Mouse (Mus musculus) mesoderm, embryonic 11.5 days (tissue): ENCODE measurements around the gene Kcnip1.

ENCODE experiments used
- DNase-seq: peaks from one replicate; pipeline ENCODE4 v3.0.0-alpha.2; 2012; ENCODE audit warnings: low read depth, low spot score

Gene Kcnip1

DNA sequence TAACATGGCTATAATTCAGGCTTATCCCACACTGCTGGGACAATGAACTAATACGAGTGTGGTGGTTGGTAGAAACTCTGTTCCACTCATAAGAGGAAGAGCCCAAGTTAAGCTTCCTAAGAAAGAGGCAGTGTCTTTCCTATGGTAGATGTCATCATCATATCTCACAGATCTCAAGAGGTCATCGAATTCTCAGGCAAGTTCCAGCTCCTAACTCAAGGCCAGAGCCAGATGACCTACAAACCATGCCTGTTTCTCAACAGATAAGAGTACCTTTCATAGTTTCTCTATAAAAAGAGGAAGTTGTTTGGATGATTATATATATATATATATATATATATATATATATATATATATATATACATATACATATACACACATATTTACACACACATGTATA is 6.4 kb downstream of the Kcnip1 start:
- no peak for DNase-seq

DNA sequence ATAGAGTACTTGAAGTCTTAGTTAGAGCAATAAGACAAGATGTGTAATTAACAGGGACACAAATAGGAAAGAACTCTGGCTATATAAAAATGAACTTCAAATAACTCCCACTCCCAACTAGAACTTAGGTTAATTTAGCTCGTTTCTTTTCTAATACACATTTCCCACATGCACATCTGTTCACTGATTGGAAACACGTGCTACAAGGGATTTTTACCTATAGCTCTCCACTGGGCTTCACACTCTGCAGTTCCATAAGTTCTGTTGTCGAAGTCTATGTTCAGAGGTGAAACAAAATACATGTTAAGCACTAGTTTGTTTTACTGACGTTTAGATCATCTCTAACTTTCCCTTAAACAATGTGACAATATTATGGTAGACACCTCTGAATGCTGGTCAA is 12.8 kb downstream of the Kcnip1 start:
- no peak for DNase-seq

DNA sequence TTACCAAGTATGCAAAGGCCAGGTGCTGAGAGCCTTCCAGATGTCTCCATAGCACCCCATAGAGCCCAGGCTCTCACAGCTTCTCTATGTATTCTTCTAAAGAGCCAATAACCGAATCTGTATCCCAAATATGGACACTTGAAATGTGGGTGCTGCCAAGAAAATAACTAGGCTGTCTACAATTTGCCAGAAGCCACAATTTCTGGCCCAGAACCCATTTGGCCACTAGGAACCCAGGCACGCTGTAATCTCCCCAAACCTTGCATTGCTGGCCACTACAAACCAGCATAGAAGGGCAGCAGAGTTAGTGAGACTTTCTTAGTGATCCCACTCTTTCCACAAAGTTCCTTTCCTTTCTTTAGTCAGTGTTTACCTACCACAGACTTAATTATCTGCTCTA is 17.8 kb downstream of the Kcnip1 start:
- DNase-seq = no peak

DNA sequence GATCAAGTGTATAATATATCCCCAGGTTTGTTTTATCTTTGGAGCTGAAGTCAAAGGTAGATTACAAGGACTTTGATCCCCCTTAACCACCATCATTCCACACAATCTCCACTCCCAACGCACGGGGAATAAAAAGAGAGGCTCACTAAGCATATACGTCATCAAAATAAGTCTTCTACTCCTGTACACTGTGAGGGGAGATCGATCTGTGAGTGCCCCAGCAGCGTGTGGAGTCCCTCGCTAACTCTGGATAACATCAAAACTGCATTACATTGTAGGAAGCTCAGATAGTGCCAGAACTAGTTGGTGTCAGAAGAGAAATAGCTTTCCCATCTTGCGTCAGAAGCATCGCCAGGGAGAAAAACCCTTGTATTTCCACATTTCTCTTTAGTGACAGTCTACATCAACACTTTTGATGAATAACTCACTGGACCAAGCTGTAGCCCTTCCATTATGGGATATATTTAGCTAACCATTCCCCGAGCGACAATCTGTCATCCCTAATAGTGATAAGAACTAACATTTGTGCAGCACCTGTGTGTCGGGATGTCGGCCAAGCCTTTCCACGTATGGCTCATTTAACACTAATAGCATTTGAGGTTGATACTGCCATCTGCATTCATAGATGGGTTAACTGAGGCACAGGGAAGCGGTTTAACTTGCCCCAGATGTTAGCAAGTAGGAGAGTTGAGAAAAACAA is 18.5 kb downstream of the Kcnip1 start:
- DNase-seq = no peak

DNA sequence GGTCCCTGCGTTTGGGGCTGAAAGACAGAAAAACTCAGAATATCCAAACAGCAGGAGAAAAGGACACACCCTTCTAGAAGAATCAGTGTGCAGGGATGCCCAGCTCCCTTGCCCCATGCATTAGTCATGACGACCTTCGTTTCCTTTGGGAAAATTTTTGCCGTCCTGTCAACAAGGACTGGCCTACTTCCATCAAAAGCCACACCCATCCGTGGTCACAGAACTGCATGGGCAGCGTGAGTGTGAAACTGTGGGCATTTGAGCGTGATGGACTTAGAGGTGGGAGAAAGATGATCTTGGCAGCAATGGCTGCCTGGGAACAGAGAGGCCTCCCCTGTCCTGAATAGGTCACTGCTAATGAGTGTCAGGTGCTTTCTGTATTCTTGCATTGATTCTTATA is 20.8 kb downstream of the Kcnip1 start:
- DNase-seq = no peak

DNA sequence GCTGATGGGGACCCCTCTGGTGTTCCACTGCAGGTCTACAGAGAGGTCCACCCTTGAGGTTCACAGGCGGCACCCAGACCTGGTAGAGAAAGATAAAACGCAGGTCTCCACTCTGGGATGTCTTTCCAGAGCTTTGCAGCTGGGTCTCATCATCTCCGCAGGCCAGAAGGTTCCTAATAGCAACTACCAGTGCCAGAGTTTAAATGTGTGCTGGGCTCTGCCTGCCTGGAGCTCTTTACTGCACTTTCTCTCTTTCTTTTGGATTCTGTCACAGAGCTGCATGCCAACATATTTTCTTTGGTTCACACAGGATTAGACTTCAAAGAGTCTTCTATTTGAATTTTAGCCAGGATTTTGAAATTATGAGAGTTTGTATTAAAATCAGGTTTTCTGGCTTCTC is 23.8 kb downstream of the Kcnip1 start:
- no peak for DNase-seq

DNA sequence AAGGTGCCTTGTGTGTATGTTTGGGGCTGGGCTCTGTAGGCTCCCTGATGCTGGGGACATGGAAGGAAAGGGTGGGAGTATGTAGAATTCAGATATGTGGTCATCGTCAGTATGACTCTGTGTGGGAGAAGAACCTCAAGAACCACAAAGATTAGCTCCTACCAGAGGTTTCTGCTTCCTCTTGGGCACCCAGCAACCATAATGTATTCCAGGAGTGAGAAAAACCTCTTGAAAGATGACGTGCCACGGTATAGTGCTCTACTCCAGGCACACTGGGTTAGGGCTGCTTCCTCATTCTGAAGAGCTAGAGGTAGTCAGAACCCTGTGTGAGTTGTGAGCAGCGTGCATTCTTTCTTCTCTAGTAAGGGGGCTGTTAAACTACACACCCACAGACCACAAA is 25.2 kb downstream of the Kcnip1 start:
- no peak for DNase-seq

DNA sequence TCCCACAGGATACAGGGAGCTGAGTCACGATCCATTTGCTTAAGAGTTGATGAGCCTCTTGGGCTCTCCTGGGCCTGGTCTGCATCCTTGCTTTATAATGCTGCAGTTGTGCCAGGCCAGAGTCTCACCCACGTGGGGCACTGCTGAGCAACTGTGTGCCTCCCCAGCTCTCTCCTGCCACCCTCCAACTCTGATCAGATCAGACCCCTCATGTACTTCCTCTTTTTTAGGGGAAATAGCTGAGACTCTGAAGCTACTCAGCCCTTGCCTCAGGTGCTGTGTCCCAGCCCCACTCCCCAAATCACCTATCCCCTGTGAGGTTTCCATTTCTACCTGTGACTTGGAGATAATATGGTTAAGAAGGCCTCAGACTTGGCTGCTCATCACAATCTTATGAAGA is 27.6 kb downstream of the Kcnip1 start:
- DNase-seq = no peak

DNA sequence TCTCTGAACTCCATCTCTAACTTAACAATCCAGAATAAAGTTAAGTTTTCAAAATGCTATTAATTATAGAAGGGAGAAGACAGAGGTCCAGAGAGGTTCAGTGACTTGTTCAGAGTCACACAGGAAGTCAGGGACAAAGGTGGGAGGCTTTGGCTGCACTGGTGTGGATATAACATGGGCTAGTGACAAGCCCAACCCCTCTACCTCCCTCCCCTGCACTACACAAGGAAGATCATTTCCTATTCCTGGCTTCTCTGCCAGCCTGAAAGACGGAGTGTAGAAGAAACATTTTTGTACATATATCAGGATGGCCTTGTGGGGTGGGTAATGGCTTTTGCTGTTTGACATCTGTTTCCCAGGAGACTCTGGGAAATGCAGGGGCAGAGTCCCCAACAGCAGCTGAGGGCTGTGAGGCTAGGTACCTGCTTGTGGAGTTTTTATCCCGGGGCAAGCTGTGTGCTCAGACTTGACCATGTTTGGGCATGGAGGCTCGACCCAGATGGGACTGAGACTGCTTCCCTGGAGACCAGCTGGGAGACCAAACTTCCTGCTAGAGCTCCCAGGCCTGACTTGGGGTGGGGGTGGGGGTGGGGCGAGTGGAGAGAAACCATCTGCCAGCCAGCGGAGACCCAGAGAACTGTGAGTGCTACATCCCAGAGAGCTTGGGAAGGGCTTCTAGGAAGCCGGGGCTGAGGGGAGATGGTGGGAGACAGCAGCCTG is 30.1 kb downstream of the Kcnip1 start, which contains the start of gene Kcnmb1:
TSS of gene Kcnmb1 (plus strand) at position 326 of the 720 bp plus-strand sequence.
- peak; percentile 21 for DNase-seq

DNA sequence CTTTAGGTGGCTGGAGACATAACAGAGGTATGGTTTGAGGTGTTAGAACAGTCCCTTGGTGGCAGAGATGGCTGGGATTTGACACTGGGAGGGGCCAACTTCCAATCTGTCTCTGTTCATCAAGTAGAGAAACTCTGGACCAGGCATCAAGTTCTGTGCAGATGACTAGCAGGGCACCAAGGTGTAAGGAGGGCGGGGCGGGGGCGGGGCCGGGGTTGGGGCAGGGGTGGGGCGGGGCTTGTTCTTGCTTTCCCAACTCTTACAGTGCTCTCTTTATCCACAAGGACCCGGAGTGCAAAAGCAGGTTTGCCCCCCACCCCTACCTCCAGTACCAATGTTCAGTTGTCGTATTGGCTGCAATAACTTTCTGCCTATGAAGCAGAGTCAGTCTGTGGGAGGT is 30.8 kb downstream of the Kcnip1 start:
- no peak for DNase-seq

DNA sequence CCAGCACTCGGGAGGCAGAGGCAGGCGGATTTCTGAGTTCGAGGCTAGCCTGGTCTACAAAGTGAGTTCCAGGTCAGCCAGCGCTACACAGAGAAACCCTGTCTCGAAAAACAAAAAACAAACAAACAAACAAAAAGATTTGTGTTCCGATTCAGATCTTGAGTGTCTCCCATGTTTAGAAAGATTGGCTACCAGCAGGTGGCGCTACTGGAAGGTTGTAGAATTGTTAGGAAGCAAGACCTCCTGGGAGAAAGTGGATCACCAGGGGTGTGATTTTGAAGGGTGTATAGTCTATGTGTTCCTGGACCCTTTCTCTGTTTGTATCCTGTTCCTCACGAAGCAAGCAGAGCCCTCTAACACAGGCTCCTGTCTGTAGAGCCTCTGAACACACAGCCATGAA is 34.2 kb downstream of the Kcnip1 start:
- peak; percentile 27 for DNase-seq

DNA sequence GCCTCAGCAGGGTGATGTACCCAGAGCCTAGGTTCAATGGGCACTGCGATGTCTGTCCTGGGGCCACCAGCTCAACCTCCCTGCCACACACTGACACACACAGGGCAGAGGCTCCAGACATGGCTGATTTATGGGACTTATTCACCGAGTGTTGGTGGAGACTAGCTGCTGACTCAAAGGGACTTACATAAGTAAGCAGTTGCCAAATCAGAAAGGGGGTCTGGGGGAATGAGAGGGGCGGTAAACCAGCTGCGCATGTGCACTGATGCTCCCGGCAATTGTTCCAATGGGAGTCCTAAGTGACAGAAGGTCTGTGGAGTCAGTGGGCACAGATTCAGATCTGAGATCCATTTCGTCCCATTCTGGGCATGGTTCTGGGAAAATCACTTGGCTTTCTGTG is 35.4 kb downstream of the Kcnip1 start:
- no peak for DNase-seq

DNA sequence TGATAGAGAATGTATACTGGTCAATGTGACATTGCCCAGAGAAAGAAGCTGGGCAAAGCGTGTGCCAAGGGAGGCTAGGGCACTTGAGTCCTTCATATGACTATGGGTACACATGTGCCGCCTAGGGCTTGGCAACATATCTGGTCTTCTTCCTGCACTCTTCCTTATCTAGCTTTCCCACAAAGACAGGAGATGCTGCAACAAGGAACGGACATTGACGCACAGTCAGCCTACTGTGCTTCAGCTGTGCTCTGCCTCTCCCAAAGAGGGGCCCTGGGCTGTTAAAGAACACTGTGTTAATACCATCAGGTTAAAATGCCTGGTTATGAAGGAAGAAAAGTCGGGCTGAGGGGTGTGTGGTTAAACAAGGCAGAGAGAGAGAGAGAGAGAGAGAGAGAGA is 36.3 kb downstream of the Kcnip1 start:
- DNase-seq = no peak

DNA sequence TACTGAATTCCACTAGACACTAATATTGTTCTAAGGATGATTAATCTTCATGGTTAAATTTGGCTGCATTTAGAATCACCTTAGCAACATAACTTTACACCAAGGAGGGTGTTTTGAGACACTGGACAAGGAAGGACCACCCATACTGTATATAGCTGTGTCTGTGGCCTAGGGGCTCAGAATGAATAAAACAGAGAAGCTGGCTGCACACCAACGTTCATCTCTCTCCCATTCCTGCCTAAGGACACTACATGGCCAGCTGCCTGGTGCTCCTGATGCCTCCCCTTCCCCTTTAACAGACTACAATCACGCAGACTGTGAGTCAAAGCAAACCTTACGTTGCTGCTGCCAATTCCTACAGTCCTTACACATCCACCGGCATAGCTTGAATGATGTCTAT is 37.0 kb downstream of the Kcnip1 start:
- no peak for DNase-seq

DNA sequence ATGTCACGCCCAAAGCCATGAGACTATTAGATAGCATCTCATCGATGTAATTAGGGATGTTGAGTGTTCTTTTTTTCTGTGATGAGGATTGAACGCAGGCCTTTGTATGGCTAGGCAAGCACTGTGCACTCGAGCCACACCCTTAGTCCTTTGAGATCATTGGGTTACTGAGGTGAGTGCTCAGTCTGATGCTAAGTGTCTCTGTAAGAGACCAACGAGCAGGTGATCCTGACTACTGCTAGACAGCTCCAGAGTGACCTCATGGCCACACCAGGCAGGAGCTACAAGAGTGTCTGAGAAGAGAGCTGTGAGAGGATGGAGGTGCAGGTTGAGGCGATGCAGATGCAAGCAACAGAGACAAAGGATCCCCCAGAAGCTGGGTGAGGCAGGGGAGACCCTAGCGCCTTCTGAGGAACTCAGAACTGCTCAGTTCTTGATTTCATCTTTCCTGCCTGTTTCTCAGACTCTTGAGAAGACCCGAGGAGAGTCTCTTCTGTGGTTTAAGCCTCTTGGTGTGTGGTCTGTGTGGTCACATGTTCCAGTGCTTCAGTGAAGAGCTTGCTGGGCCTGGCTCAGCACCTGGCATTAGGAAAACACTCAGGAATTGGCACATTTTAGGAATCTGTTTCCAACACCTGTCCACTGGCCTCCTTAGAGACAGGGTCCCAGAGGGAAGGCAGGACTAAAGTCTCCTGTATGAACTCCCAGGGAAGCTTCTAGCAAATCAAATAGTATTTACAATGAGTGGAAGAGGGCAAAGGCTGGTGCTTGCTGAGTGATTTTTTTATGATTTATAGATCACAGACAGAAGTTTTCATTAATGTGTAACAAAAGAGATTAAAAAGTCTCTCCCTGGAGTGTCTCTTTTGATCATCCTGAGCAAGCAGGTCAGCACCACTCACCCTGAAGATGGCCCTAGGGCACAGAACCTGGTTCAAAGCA is 41.0 kb downstream of the Kcnip1 start:
- DNase-seq = no peak

DNA sequence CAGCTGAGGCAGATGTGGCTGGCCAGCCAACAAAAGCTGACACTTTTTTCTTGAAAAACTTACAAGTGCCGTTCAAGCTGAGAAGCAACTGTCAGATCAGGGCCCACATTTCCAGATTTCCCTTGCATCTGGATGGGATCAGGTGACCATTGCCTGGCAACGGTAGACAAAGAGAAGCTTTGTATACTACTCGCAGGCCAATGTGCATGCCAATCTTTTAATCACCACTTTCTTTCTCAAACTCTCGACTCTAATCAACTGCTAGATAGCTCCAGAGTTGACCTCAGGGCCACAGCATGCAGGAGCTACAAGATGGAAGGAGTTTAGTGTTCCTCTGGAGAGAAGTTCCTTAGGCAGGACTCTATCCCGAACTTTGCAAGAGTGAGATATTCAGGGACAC is 41.8 kb downstream of the Kcnip1 start:
- no peak for DNase-seq

DNA sequence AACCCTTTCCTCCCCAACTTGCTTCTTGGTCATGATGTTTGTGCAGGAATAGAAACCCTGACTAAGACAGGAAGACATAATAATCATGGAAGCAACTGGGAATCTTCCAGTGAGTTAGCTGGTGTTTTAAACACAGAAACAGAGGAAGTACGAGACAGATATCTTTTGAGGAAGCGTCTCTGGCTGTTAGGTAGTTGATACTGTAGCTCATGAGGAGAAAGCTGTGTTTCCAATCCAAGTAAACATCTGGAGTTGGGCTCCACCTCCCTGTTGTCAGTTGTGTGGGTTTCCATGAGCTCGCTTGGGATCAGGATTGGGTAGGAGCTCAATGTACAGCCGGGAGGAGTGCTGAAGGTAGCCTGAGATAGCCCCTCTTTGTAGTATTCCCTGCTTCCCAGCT is 46.5 kb downstream of the Kcnip1 start:
- no peak for DNase-seq

DNA sequence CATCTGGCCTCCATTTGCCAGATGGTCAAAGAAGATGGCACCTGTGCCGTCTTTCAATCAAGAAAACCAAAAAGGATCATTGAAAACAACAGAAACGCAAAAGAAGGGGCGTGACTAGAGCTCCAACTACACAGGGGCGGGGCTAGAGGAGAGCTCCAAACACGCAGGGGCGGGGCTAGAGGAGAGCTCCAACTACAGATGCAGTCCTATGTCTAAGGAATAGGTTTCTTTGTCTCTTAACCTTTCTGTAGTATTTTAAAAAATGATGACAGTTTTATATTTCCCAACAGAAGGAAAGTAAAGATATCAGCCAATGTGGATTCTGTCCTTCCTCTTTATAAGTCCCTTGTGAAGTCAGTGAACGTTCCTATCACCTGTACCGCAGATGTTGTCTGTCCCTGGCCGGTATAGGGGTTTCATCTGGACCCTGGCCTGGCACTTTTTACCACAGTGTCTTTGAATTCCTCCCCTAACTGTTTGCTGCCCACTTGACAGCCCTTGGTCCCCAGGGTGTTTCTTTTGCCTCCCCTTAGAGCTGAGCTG is 48.1 kb downstream of the Kcnip1 start:
- no peak for DNase-seq

DNA sequence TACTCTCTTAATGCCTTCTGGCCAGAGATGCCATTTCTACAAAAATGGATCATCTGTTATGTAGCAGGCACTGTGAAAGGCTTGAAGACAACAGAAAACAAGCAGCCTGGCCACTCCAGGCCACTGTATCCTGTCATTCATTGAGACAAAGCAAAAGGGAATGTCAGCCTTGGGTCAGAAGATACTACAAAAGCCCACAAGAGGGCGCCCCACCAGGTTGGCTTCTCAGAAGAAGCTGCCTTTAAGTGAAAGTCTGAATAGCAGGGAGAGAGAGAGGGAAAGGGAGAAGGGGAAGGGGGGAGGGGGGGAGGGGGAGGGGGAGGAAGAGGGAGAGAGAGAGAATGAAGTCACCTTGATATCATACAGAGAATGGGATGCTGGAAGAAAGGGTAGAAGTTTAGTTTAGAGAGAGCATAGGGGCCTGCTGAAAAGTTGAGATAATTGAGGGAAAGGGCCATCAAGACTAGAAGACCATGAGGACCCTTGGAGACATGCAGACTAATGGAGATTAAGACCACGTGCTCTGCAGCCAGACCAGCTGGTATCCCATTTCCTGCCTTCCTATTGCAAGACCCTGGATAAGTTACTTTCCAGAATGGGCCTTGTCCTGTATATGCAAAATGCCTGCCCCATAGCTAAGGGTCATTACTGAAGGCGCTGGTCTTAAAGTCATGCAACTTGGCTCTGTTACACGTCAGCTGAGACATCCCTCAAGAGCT is 48.7 kb downstream of the Kcnip1 start:
- peak; percentile 53 for DNase-seq

DNA sequence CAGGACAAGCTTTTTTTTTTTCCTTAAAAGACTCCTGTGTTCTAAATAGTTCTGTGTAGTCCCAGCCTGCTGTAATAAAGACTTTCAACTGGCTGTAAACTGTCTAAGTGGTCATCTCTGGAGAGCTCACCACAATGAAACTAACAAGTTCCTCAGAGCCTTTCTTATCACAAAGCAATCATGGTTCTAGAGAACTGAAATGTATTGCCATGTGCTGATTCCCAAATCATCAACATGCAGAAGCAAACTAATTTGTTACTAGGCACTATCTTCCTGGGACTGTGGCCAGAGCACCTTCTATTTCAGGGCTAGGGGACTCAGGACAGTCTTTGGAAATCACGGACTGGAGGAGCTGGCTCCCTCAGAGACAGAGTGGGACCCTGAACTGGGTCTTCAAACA is 49.4 kb downstream of the Kcnip1 start:
- DNase-seq = no peak

DNA sequence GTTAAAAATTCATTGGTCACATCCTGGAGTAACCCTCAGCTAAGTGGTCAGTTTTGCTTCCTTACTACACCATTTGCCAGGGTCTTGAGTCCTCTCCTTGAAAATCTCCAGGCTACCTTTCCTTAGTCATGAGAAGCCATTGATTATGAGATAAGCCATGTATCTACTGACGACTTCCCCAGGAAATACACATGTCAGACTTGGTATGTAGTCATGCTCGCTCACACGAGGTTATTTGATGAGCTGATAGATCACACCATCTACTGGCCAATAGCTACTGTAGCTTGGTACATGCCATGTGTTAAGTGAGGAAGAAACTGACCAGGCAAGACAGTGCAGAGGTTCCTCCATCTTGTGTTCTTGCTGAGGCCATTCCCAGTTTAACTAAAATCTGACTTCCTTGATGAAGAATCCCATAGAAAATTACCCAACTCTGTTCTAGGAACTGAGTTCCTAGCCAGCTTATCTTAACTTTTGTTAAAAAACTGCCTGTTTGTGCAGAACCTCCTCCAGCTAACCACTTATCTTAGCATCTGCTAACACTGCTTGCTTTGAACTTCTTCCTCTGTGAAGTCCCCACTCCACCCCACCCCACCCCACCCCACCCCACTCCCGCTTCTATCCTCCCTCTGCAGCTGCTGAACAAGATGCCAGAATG is 53.4 kb downstream of the Kcnip1 start:
- DNase-seq = no peak
